Mouse (Mus musculus) embryonic facial prominence, embryonic 13.5 days (tissue): ENCODE results near the gene Myl6b. TPM values are rescaled to one million over a fixed set of nuclear protein-coding genes. Genes with fewer than 3 reads are reported as not detected.
"Not testable (repeated sequence)": the region's sequence is repeated elsewhere in the genome, so short reads cannot be mapped to it uniquely, and the experiment has no call there.

Experiments used
- ATAC-seq: fragments of 200-750 bp; cut with Nextera tagmentation; 2 replicates; pipeline ENCODE4 v1.8.0; 2017; ENCODE audit warnings: low read depth; ENCODE audit not compliant: insufficient number of reproducible peaks, insufficient read depth, low FRiP score, low TSS enrichment
- H3K27ac ChIP-seq: fragments of 300-500 bp; sonication (generic); 2 replicates; pipeline ENCODE4 v1.5.1; 2015; ENCODE audit warnings: moderate library complexity, mild to moderate bottlenecking, inconsistent platforms
- H3K27me3 ChIP-seq: fragments of 300-500 bp; sonication (generic); 2 replicates; pipeline ENCODE4 v1.6.1; 2015; ENCODE audit warnings: mild to moderate bottlenecking, inconsistent platforms
- H3K36me3 ChIP-seq: fragments of 300-500 bp; sonication (generic); 2 replicates; pipeline ENCODE4 v1.6.1; 2015; ENCODE audit warnings: mild to moderate bottlenecking, inconsistent platforms
- H3K4me1 ChIP-seq: fragments of 300-500 bp; sonication (generic); 2 replicates; pipeline ENCODE4 v1.6.1; 2015; ENCODE audit warnings: inconsistent platforms
- H3K4me2 ChIP-seq: fragments of 300-500 bp; sonication (generic); 2 replicates; pipeline ENCODE4 v1.6.1; 2015; ENCODE audit warnings: moderate library complexity, mild to moderate bottlenecking, inconsistent platforms
- H3K4me3 ChIP-seq: fragments of 300-500 bp; sonication (generic); 2 replicates; pipeline ENCODE4 v1.5.1; 2015; ENCODE audit warnings: mild to moderate bottlenecking, inconsistent platforms
- H3K9ac ChIP-seq: fragments of 300-500 bp; sonication (generic); 2 replicates; pipeline ENCODE4 v1.6.1; 2015; ENCODE audit warnings: mild to moderate bottlenecking, inconsistent platforms
- H3K9me3 ChIP-seq: fragments of 300-500 bp; sonication (generic); 2 replicates; pipeline ENCODE4 v1.6.1; 2016; ENCODE audit warnings: inconsistent platforms
- WGBS: fragments of 180-500 bp; shearing (Covaris S2); methylation state at CpG from one replicate; pipeline ENCODE4 v1.1.7; 2015; ENCODE audit warnings: mixed read lengths; 5-methylcytosine and 5-hydroxymethylcytosine counted together
- polyA plus RNA-seq: library from polyadenylated mRNA; unstranded; fragments of >200 nt; fragmentation: Nextera tagmentation; extraction: Ambion mirVana; gene quantifications from 2 replicates; pipeline ENCODE4 v1.2.1, GENCODE M21; 2015

Gene Myl6b
- polyA plus RNA-seq, 1 experiment from 2014 or later: 2.8 TPM

DNA sequence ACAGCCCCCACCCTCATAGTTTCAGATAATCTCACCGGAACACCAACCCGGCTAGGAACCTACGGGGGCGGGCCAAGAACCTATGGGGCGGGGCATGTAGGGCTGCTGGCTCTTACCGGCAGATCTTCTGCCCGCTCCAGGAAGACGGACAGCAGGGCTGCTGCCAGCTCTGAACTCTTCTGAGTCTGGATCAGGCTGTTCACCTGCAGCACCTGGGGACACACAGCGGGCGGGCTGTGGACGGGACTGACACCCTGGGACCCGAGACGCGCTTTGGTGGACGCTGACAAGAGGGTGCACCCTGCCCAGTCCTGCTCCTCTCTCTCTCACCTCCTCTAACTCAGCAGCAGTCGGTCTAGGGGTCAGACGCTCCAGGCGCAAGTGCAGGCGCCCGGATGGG, 17.5 kb upstream of the Myl6b start:
- Histone ChIP-seq H3K9me3 (no peaks in the 10 kb centered on the region), H3K9ac (no peak overlapping the region), H3K27me3 (peaks cover 36% of the 10 kb centered on the region), H3K36me3 (peaks cover 64% of the 10 kb centered on the region), H3K27ac (no peak overlapping the region), H3K4me2 (peak overlapping the region; percentile 45), H3K4me3 (0 out of 2 replicates have a peak overlapping the region, but pooled peaks have one; percentile 11), H3K4me1 (peaks cover 9% of the 10 kb centered on the region; the same call in 1 of the 2 replicates)
- peak; percentile 52; the same call in 1 of the 2 replicates for ATAC-seq
- 13% methylated on average over 20 of the region's 20 CpGs for WGBS

DNA sequence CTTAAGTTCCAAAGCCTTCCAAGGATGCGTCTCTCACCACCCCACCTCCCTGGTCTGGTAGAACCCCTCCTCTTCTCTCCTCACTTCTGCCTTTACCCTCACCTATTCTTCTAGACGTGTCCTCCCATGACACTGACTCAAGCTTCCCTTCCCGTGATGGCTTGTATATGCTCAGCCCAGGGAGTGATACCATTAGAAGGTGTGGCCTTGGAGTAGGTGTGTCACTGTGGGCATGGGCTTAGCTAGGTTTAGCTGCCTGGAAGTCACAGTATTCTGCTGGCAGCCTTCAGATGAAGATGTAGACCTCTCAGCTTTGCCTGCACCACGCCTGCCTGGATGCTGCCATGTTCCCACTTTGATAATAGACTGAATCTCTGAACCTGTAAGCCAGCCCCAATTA, 16.6 kb upstream of the Myl6b start:
- no peak overlapping the region for H3K27ac ChIP-seq
- no peak overlapping the region for H3K4me2 ChIP-seq
- no peak overlapping the region for H3K4me3 ChIP-seq
- no peak overlapping the region for H3K9ac ChIP-seq
- H3K9me3 ChIP-seq: no peaks in the 10 kb centered on the region
- peaks cover 62% of the 10 kb centered on the region for H3K36me3 ChIP-seq
- WGBS: 82% methylated on average over 4 of the region's 4 CpGs
- ATAC-seq: no peak
- H3K27me3 ChIP-seq: peaks cover 36% of the 10 kb centered on the region
- H3K4me1 ChIP-seq: peaks cover 9% of the 10 kb centered on the region; the same call in 1 of the 2 replicates

DNA sequence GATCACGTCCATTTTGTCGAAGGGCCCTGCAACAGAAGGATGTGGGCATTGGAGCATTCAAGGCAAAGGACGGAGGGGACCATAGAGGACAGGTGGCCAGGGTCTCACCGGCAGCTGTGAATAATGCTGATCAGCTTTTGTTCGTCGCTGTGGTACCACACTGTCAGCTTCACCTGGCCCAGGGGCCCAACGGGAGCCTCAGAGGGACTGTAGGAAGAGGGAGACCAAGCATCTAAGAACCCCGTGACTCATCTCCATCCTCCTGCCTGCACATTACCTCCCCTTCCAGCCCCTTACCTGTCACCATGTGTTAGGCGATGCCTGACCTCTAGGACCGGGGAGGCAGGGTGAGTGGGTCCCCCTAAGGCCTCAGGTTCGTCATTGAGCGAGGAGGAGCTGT, 13.3 kb upstream of the Myl6b start:
- Histone ChIP-seq H3K9ac (0 out of 2 replicates have a peak overlapping the region, but pooled peaks have one; percentile 22), H3K36me3 (peaks cover 48% of the 10 kb centered on the region), H3K4me3 (no peak overlapping the region), H3K9me3 (no peaks in the 10 kb centered on the region), H3K4me2 (no peak overlapping the region), H3K27me3 (peaks cover 14% of the 10 kb centered on the region), H3K27ac (no peak overlapping the region), H3K4me1 (0 out of 2 replicates have a peak, but pooled peaks cover 5% of the 10 kb centered on the region)
- 80% methylated on average over 12 of the region's 12 CpGs for WGBS
- no peak for ATAC-seq

DNA sequence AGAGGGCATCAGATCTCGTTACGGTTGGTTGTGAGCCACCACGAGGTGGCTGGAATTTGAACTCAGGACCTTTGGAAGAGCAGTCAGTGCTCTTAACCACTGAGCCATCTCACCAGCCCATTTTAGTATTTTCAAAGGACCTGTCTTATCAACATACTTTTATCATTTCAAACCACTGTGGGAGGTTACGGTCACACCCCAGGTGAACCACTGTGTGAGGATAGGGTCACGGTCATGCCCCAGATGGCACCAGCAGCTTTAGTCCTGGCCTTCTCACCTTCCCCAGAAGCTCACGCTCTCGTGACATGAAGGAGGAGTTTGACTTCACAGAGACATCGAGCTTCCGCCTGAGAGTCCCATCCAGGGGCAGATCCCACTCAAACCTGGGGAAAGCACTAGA, 12.7 kb upstream of the Myl6b start:
- Histone ChIP-seq H3K27ac (no peak overlapping the region), H3K4me1 (0 out of 2 replicates have a peak, but pooled peaks cover 4% of the 10 kb centered on the region), H3K27me3 (peaks cover 9% of the 10 kb centered on the region), H3K4me3 (no peak overlapping the region), H3K36me3 (peaks cover 45% of the 10 kb centered on the region), H3K4me2 (no peak overlapping the region), H3K9me3 (no peaks in the 10 kb centered on the region), H3K9ac (no peak overlapping the region)
- 89% methylated on average over 9 of the region's 9 CpGs for WGBS
- no peak for ATAC-seq

DNA sequence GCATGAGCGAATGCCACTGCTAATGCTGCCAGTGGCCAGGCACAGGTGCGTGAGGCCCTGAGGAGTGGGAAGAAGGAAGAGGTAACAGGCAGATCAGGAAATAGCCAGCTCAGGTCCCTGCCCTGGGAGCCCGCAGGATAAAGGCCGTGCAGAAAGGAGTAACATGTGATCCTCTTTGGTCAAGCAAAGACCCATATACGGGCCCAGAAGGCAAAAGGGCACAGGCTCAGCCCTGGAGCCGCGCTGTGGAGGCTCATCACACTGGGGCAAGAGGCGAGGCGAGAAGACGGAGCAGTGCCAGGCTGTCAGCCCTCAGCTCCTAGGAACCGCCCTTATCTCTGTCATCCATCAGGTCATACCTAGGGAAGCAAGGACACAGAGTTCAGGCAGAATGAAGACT, 11.8 kb upstream of the Myl6b start:
- WGBS: 87% methylated on average over 11 of the region's 11 CpGs
- no peaks in the 10 kb centered on the region for H3K9me3 ChIP-seq

DNA sequence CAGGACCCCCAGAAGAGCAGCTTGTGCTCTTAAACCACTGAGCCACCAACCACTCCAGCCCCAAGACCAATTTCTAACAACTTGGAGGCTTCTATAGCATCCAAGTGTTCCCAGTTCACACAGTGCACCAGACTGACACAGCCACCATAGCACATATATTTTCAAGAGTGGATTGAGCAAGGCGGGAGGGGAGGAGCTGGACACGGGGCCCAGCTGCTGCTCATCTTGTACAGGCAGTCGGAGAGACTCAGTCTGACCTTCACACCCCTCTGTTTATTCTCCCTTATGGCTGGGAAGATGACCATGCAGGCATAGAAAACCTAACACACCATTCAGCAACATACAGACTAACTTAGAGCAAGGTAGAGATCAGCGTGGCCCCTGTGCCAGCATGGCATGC, 11.3 kb upstream of the Myl6b start:
- Histone ChIP-seq H3K27ac (no peak overlapping the region), H3K4me2 (no peak overlapping the region), H3K9me3 (no peaks in the 10 kb centered on the region), H3K27me3 (no peaks in the 10 kb centered on the region), H3K9ac (no peak overlapping the region), H3K4me1 (no peaks in the 10 kb centered on the region; the same call in 1 of the 2 replicates), H3K4me3 (no peak overlapping the region), H3K36me3 (peaks cover 33% of the 10 kb centered on the region)
- ATAC-seq: no peak; the same call in 1 of the 2 replicates
- WGBS: 69% methylated on average over 4 of the region's 4 CpGs

More for the DNA sequence above, 11.8 kb upstream of the Myl6b start:
- no peak for ATAC-seq
- H3K4me3 ChIP-seq: no peak overlapping the region
- no peak overlapping the region for H3K27ac ChIP-seq
- H3K4me2 ChIP-seq: no peak overlapping the region
- H3K4me1 ChIP-seq: no peaks in the 10 kb centered on the region
- H3K27me3 ChIP-seq: no peaks in the 10 kb centered on the region
- no peak overlapping the region for H3K9ac ChIP-seq
- H3K36me3 ChIP-seq: peaks cover 37% of the 10 kb centered on the region

DNA sequence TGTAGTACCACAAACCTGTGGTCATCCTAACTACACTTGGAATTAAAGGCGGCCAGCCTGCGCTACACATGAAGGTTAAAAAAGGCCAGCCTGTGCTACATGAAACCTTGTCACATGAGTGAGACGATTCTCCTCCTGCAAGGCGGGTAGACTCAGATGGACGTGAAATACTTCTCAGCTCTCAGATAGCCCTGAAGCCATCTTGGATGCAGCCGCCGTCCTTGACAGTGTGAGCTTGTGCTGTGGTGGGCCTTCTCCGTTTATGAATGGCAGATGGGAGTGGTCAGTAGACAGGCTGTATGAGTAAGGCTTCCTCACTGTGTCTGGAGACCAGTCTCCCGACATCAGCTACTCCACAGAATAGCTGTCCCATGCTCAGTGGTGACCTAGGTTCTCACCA, 10.7 kb upstream of the Myl6b start:
- no peak overlapping the region for H3K4me2 ChIP-seq
- H3K4me3 ChIP-seq: no peak overlapping the region
- no peaks in the 10 kb centered on the region; the same call in 1 of the 2 replicates for H3K4me1 ChIP-seq
- H3K9me3 ChIP-seq: no peaks in the 10 kb centered on the region
- H3K27me3 ChIP-seq: no peaks in the 10 kb centered on the region
- no peak for ATAC-seq
- H3K9ac ChIP-seq: no peak overlapping the region
- H3K27ac ChIP-seq: no peak overlapping the region
- peaks cover 32% of the 10 kb centered on the region for H3K36me3 ChIP-seq
- WGBS: 81% methylated on average over 9 of the region's 9 CpGs

DNA sequence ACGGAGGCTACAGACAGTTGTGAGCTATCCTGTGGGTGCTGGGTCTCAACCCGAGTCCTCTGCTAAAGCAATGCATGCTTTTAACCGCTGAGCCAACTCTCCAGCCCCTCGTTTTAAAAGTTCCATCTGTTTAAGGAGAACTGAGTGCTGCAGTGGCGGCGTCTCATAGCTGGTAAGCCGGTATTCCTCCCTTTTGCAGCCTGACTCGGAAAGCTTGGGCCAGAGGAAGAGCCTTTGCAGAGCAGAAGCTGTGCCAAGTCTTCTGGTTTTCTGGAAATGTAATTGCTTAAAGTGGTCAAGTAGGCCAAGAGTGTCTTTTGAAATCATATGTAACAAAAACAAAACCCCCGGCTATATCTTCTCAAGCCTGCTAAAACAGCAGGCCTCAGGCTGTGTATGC, 9.8 kb upstream of the Myl6b start:
- H3K27ac ChIP-seq: no peak overlapping the region
- H3K9me3 ChIP-seq: no peaks in the 10 kb centered on the region
- peaks cover 32% of the 10 kb centered on the region for H3K36me3 ChIP-seq
- H3K4me1 ChIP-seq: no peaks in the 10 kb centered on the region; the same call in 1 of the 2 replicates
- no peak overlapping the region for H3K4me2 ChIP-seq
- no peak for ATAC-seq
- no peaks in the 10 kb centered on the region for H3K27me3 ChIP-seq
- H3K9ac ChIP-seq: no peak overlapping the region
- H3K4me3 ChIP-seq: no peak overlapping the region
- 73% methylated on average over 9 of the region's 9 CpGs for WGBS

DNA sequence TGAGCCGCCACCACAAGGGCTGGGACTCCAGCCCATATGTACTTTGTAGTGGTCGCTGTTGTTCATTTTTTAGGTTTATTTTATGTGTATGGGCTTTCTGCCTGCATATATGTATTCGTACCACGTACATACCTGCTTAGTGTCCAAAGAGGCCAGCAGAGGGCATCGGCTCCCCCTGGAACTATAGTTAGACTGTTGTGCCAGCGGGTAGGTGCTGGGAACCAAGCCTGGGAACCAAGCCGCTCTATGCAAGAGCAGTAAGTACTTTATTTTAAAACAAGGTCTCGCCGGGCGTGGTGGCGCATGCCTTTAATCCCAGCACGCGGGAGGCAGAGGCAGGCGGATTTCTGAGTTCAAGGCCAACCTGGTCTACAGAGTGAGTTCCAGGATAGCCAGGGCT, 7.5 kb upstream of the Myl6b start:
- Histone ChIP-seq H3K27ac (no peak overlapping the region), H3K36me3 (peaks cover 18% of the 10 kb centered on the region), H3K27me3 (no peaks in the 10 kb centered on the region), H3K4me1 (no peaks in the 10 kb centered on the region; the same call in 1 of the 2 replicates), H3K9me3 (no peaks in the 10 kb centered on the region), H3K4me2 (no peak overlapping the region), H3K4me3 (no peak overlapping the region), H3K9ac (no peak overlapping the region)
- 93% methylated on average over 14 of the region's 14 CpGs for WGBS
- no peak for ATAC-seq

DNA sequence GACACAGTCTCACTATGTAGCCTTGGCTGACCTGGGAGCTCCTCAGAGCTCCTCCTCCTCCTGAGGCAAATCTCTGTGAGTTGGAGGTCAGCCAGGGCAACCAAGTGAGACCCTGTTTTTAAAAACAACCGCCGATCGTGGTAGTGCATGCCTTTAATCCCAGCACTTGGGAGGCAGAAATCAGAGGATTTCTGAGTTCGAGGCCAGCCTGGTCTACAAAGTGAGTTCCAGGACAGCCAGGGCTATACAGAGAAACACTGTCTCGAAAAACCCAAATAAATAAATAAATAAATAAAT, 6.8 kb upstream of the Myl6b start:
- not testable (repeated sequence) for H3K9ac ChIP-seq, H3K9me3 ChIP-seq, H3K4me2 ChIP-seq, ATAC-seq, H3K4me1 ChIP-seq, H3K27ac ChIP-seq, H3K4me3 ChIP-seq, H3K27me3 ChIP-seq
- WGBS: 81% methylated on average over 5 of the region's 5 CpGs
- peaks cover 12% of the 10 kb centered on the region for H3K36me3 ChIP-seq

DNA sequence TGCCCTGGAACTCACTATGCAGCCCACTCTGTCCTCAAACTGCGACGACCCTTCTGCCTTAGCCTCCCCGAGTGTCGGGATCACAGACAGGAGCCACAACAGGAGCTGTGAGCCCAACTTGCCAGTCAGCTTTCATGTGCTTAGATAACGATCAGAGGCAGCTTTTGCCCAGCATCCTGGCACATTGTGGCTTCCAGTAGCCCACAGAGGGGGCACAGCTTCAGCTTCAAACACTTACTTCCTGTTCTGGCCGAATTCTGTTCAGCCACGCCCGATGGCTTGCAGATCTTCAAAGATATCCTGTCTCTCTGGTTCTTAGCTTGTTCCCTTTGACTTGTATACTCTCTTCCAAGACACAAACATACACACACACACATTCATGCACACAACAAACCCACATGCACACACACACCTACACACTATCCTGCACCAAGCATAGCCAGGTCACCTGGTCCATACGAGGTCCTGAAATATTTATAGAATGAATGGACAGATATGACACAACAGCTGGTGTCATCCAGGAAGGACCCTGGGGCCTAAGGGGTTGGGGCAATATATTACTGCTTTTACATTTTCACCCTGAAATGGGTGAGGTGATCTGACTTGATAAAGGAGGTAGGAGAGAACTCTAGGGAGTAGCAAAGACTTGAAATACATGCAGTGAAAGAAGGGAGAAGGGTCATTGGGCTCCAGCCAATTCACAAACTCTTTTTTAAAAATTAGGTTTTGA, 6.3 kb upstream of the Myl6b start:
- Histone ChIP-seq H3K4me3 (no peak overlapping the region), H3K36me3 (peaks cover 7% of the 10 kb centered on the region), H3K9me3 (no peaks in the 10 kb centered on the region), H3K27ac (peak overlapping the region; percentile 23; the same call in 1 of the 2 replicates), H3K4me2 (no peak overlapping the region), H3K9ac (0 out of 2 replicates have a peak overlapping the region, but pooled peaks have one; percentile 37), H3K27me3 (no peaks in the 10 kb centered on the region), H3K4me1 (no peaks in the 10 kb centered on the region; the same call in 1 of the 2 replicates)
- no peak for ATAC-seq
- 71% methylated on average over 9 of the region's 9 CpGs for WGBS

DNA sequence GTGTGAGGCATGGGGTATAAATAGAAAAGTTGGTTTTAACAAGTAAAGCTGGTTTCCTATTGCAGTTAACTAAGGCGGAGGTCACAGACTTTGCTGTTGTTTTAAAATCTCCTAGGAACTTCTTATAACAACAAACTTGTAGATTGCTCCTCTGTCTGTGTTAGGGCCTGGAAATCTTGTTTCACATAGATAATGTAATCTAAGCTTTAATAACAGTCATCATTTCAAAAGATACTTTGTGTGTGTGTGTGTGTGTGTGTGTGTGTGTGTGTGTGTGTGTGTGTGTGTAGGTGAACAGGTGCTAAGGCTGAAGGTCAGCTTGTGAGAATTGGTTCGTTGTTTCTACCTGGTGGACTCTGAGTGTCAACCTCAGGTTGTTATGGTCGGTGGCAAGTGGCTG, 5.5 kb upstream of the Myl6b start:
- peaks cover under 1% of the 10 kb centered on the region for H3K36me3 ChIP-seq
- H3K9ac ChIP-seq: no peak overlapping the region
- no peaks in the 10 kb centered on the region; the same call in 1 of the 2 replicates for H3K4me1 ChIP-seq
- H3K9me3 ChIP-seq: no peaks in the 10 kb centered on the region
- no peak overlapping the region for H3K4me3 ChIP-seq
- H3K27me3 ChIP-seq: no peaks in the 10 kb centered on the region
- H3K27ac ChIP-seq: no peak overlapping the region
- no peak overlapping the region for H3K4me2 ChIP-seq
- ATAC-seq: no peak
- 84% methylated on average over 3 of the region's 3 CpGs for WGBS
